Mouse (Mus musculus) left cerebral cortex, postnatal 14 days (tissue): Measurements from ENCODE around the gene Rusc2. TPM values are rescaled to one million over a fixed set of nuclear protein-coding genes. Genes with fewer than 3 reads are reported as not detected.

Experiments
- DNase-seq, 2 experiments: peaks; one replicate each; pipeline ENCODE4 v3.0.0; 2021 to 2022; ENCODE audit warnings: low spot score in 2 of 2, mixed read lengths in 1 of 2
- intact Hi-C: fragments of 180-260 bp; cut with DNase I; formaldehyde crosslinking; loops from one replicate; pipeline ENCODE4 v1.15.1; 2025
- total RNA-seq, 2 experiments: library from RNA; stranded (reverse); gene quantifications; 2 replicates each; pipeline ENCODE4 v1.2.3; 2021

The Rusc2 gene
- total RNA-seq, 2 experiments from 2014 or later, result 128 to 142 TPM

DNA sequence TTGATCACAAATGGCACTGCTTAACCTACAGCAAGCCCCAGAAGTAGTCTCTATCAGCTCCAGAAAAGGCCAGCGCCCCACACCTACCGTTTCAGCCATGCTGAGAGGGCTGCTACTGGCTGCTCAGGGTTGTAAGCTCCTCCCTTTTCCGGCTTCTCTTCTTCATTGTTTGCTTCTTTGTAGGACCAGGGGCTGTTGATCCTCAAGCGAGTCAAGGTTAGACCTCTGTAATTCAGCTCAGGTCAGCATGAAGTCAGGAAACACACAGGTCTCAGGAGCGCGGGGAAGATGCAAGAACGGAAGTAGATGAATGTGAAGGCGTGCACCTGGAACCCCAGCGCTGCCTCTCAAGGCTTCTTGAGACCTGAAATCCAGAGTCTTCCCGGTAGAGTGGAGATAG is 22.9 kb downstream of the Rusc2 start:
- DNase-seq, result no peak
- intact Hi-C loops, result no loop called here

DNA sequence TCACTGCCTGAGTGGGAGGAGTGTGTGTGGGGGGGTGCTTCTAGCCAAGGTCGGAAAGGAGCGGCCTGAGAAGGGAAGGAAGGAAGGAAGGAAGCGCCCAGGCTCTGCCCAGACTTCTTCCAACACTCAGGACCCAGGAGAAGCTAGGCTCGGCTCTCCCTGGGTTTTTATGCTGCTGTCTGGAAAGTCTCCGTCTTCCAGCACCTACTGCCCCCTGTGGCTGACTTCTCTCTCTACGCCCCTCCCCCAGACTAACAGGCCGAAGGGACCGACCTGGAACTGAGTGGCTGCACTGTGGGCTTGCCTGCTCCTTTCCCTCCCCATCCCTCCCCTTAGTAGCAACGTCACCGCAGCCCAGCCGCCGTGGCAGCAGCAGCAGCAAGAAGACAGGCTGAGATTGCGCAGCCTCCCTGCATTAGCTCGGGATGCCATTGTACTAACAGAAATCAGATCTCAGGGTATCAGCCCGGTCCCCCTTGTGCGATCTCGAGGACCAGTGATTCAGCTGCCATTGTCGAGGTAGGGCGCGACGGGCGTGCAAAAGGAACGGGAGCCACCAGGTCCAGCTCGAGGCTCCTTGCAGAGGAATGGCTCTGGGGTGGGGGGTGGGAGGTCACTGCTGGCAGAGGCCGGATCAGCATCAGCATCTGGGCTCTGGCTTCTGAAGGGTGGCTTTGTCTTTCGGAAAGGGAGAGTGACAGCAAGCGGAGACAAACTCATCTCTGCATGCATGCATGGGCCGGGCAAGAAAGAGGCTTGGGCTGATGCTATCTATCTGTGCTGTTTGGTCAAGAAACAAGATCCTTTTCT is 24.6 kb downstream of the Rusc2 start:
- peak; percentile 77 to 81 for DNase-seq
- intact Hi-C loops, result no loop called here

DNA sequence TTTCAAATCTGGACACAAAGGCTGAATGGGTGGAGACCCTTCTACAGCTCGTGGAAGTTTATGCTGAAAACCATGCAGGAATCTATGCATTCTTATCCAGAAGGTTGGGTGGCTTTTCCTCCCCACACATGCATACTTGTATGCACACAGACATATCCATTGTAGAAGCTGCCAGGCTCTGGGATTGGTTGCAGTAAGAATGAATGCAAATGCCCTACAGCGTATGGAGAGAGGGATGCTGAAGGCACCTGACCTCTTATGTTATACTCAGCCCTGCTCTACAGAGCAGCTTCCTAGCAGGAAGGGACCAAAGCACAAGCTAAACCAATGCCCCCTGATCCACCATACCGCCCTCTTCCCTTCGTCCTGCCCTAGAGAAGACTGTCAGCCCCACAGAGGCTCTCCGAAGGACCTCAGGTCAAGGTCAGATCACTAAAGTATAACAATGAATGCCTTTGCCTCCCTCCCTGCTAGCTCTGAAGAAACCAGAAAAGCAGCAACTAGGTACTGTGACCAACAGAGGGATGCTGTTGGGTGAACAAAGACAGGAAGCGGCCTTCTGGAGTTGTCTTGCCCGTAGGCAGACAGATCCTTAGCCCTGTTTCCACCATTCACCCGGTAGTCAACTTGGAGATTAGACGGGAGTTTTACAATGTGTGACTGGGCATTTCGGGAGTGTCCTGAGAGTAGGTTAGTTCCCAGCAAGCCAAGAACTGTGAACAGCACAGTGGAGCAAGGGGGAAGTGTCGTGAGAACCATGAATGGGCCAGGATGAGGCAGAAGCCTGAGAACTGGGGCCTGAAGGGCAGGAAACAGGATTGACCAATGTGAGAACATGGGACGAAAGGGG is 25.5 kb downstream of the Rusc2 start:
- DNase-seq, result peak in 1 of 2 experiments; percentile 43
- intact Hi-C loops, result no loop called here

DNA sequence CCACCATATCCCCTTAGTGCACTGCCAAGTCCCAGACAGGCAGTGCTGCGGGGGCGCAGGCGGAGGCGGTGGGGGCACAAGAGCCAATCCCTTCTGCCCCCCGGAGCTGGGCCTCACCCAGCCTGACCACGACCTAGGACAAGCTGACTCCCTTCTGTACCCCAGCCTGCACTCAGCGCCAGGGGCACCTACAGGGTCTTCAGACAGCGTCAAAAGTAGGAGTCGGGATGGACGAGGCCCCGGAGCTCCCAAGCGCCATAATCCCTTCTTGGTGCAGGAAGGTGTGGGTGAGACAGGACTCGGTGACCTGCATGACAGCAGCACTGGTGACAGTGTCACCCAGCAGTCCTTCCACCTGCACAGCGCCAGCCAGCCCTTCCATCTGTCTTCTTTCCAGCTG is 33.0 kb downstream of the Rusc2 start:
- no peak for DNase-seq

DNA sequence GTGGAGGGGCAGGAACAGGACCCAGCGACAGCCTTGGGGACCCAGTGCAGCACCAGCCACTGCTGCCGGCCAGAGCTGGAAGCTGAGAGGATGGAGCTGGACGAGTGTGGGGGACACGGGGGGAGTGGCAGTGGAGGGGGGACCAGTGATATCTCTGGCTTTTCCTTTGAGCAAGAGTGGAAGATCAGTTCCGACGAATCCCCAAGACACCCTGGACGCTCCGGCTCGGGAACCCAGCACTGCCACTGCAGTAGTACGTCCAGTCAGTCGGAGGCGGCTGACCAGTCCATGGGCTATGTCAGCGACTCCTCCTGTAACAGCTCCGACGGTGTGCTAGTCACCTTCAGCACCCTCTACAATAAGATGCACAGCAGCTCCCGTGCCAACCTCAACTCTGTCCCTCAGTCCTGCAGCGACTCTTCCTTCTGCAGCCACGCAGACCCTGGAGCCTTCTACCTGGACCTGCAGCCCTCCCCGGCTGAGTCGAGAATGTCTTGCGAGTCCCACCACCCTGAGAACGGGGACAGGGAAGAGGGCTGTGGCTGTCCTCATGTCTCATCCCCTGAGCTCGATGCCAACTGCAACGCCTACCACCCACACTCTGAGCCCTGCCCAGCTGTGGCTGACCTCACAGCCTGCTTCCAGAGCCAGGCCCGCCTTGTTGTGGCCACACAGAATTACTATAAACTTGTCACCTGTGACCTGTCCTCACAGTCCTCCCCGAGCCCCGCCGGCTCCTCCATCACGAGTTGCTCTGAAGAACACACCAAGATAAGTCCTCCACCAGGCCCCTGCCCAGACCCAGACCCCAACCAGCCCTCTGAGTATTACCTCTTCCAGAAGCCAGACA is 33.7 kb downstream of the Rusc2 start:
- DNase-seq, result no peak
- intact Hi-C loops, result no loop called here

More for the DNA sequence above, 33.0 kb downstream of the Rusc2 start:
- intact Hi-C loops, result no loop called here

DNA sequence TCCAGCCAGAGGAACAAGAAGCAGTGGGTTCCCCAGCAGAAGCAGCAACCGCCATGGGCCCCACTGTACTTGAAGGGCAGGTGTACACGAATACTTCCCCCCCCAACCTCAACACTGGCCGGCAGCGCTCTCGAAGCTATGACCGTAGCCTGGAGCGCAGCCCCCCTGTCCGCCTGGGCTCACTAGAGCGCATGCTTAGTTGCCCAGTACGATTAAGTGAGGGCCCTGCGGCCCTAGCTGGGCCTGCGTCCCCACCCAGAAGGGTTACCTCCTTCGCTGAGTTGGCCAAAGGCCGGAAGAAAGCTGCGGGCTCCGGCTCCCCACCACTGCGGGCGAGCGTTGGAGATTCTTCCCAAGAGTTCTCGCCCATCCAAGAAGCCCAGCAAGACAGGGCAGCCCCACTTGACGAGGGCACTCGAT is 34.3 kb downstream of the Rusc2 start:
- DNase-seq, result no peak
- intact Hi-C loops, result no loop called here

DNA sequence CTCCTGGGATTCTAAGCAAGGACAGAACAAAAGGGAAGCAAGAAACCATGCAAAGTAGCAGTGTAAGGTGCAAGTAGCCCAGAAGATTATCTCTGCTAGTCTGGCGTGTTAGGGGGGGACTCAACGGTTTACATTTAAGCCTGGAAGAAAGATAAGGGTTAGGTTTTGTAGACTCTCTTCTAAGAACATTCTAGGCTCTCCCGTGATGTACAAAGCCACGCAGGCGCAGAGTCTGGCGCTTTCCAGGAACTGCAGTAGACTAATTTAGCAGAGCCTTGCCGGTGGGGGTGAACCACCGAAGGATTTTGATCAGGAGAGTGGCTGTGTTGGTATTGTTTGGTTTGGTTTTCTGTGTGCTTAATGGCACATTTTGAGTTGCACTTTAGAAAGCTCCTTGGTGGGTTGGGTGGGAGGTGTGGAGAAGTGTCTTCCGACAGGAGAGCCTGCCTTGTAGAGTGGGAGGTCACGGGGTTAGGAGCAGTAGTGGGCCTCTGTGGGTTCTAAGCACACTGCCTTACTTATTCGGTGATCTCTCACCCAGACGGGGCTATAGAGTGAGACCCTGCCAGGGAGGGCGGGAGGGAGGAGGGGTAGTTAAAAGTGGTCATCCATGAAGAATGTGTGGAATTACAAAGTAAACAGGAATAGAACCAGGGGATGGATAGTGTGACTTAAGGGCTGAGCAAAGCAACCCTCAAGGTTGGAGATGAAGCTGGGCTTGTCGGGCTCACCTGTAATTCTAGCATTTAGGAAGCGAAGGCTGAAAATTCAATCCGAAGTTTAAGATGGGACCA is 35.7 kb downstream of the Rusc2 start:
- peak in 1 of 2 experiments; percentile 38 for DNase-seq
- intact Hi-C loops, result no loop called here

DNA sequence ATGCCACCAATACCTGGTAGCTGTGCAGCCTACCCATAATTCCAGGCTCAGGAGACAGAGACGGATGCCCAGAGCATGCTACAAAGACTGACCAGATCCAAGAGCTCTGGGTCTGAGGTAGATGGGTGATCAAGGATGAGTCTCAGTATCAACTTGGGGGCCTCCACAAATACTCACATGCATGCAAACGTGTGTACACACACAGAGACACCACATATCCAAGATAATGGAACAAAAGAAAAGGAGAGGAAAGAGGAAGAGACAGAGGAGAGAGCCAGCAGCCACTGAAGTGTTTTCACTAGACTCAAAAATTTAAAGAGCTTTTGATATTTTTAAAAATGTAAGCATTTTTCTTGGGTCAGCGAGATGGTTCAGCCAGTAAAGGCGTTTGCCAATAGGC is 36.7 kb downstream of the Rusc2 start:
- no peak for DNase-seq
- intact Hi-C loops, result no loop called here

DNA sequence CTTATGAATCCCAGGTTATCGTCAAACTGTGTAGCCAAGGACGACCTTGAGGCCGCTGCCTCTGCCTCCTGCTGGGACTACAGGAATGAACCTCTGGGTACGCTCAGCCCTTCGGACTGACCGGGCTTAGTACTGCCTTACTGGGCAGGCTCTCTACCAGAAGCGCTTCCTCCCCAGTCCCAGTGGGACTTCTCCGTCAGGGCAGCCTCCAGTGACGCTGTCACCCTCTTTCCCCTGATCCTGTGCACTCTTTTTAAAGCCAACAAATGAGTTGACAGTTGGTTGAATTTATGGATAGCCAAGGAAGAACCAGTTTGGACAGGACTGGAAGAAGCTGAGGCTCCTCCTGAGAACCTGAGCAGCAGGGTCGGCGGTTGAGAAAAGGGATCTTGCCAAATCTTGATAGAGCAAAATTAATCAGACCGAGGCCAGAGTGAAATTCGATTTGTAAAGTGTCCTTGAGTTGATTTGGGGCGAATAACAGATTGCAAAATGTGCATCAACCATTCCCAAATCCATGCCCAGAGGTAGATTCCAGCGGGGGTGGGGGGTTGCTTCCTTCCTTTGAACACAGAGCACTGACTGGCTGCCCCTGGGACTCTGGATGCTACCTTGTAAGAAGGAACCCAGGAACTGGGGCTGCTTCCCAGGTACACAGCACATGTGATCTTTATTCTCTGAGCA is 37.3 kb downstream of the Rusc2 start:
- DNase-seq, result no peak
- intact Hi-C loops, result no loop called here

DNA sequence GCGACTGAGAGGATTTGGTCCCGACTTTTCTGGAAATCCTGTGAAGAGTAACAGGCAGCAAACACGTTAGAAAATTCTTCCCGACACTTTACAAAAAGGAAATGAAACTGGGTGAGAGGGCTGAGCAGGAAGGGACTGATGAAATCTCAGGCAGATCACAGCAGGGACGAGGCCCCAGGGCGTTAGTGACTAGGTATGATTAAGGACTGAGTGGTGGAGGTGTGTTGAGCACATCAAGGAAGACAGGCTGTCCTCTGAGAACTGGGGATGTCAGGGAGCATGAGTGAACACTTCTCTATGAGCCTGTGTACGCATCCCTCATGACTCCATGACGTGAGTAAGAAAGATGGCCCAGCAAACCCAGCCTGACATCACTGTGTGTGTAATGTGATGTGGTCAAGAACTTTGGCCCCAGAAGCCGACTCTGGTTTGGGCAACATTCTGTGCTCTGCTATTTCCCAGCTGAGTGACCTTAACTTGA is 38.1 kb downstream of the Rusc2 start:
- no peak for DNase-seq
- intact Hi-C loops, result loop anchor here (1.0 kb wide), 2 partner anchors 38 to 153 kb away; partner anchors contain the start of gene Atp8b5

DNA sequence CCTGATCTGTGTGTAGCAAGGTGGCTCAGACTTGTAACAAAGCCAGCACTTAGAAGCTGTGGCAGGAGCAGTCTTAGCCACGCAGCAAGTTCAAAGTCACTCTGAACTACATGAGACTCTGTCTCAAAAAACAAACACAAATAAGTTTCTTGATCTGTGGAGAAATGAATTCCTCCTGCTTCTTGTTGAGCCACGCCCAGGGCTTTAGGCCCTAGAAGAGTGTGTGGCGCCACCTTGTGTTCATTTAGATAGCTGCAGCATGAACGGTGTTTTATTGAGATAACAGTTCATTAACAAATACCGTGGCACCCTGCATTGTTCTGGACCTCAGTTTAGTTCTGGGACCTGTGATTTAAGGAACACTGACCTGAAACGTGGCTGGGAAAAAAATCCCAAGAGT is 38.5 kb downstream of the Rusc2 start:
- peak; percentile 84 to 88 for DNase-seq
- intact Hi-C loops, result loop anchor here (1.0 kb wide), 2 partner anchors 38 to 153 kb away; partner anchors contain the start of gene Atp8b5

DNA sequence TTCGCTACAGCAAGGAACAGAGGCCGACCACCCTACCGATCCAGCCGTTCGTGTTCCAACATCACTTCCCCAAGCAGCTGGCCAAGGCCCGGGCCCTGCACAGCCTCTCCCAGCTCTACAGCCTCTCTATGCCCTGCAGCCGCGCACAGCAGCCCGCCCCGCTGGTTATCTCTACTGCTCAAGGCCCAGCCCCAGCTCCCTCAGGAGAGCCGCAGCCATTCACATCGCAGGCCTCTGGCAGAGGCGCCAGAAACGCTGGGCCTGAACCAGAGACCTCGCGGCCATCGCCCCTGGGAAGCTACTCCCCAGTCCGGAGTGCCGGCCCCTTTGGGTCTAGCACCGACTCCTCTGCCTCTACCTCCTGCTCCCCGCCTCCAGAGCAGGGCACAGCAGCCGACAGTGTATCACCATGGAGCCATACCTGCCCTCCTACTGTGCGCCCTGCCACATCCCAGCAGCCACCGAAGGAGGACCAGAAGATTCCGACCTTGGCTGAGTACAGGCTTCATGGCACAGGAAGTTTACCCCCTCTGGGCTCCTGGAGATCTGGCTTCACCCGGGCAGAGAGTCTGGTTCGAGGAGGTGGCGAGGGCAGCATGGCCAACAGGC is 40.0 kb downstream of the Rusc2 start:
- intact Hi-C loops, result no loop called here
- DNase-seq, result no peak

DNA sequence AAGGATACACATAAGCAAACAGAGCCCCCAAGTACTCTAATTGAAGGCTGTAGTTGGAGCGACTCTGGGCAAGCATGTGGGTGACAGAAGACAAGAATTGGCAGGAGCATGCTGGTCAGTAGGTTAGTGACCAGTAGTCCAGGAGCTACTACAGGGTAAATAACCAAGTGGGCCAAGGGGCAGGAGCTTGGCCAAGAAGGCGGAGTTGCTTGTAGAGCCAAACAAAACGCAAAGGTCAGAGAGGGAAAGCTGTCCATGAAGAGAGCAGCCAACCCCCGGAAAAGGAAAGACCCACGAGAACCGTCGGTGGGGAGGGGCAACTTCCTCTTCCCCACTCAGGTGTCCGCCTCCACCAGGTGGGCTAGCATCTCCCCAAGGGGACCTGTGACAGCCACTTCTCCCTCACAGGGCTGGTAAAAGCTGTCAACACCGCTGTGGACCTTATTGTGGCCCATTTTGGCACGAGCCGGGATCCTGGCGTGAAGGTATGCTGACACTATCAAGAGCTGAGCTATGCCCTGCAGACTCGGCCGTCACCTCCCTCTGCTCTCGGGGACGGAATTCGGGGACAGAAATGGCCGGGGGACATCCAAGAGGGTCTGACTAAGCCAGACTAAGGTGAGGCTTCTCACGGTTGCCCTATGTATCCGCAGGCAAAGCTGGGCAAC is 41.6 kb downstream of the Rusc2 start:
- DNase-seq, result no peak
- intact Hi-C loops, result no loop called here

DNA sequence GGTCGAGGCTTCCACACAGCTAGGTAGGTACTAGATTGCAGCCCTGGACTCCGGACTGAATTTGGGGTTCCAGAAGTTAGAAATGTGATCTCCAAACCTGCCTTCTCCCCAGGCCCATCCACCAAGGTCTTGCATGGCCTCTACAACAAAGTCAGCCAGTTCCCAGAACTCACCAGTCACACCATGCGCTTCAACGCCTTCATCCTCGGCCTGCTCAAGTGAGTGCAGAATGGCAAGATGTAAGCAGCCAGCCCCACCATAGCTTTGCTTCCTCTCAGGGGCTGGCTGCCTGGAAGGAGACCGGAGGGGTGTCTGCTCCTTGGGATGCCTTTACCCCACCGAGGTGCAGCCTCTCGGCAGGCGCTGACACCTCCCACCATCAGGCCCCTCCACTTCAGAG is 42.3 kb downstream of the Rusc2 start:
- DNase-seq, result no peak

DNA sequence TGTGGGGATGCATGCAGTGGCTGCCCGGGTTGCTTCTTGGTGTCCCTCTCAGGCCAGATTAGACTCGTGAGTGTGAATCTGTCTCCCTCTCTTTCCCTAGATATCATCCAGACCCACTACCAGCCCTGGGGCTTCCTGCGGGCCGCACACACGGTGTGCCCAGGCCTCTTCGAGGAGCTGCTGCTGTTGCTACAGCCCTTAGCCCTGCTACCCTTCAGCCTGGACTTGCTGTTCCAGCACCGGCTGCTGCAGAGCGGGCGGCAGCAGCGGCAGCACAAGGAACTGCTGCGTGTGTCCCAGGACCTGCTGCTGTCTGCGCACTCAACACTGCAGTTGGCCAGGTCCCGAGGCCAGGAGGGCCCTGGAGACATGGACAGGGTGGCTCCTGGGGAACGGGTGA is 43.4 kb downstream of the Rusc2 start:
- intact Hi-C loops, result loop anchor here (5.0 kb wide), 1 partner anchor 383 kb away; no protein-coding TSS in a partner anchor
- no peak for DNase-seq

More for the DNA sequence above, 42.3 kb downstream of the Rusc2 start:
- intact Hi-C loops, result no loop called here

DNA sequence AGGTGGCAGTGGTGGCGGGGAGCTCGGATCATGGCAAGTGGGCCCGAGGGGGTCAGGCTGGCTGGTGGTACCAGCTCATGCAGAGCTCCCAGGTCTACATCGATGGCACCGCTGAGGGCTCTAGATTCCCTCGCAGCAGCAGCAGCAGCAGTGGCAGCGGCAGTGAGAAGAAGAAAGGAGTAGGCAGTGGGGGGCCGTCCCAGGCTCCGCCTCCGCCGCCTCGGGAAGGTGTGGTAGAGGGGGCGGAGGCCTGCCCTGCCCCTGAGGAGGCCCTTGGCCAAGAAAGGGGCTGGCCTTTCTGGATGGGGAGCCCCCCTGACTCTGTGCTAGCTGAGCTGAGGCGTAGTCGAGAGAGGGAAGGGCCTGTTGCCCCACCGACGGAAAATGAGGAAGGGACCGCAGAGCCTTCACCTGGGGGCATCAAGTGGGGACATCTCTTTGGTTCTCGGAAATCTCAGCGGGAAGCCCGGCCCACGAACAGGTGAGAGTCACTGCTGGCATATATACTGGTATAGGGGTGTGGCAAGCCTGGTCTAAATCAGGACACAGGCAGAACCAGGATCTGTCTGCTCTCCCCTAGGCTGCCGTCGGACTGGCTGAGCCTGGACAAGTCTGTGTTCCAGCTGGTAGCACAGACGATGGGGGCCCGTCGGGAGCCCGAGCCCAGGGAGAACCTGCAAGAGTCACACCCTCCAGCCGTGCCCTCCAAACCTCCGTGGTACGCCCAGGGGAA is 44.0 kb downstream of the Rusc2 start:
- no peak for DNase-seq
- intact Hi-C loops, result loop anchor here (5.0 kb wide), 1 partner anchor 384 kb away; no protein-coding TSS in a partner anchor
